Mouse (Mus musculus) thymus, adult 2 months (tissue): ENCODE data around the gene A3galt2.

ENCODE experiments used
- CTCF ChIP-seq: fragments of 200-500 bp; IDR thresholded peaks from 2 replicates; pipeline ENCODE4 v1.5.1; 2012; ENCODE audit warnings: mild to moderate bottlenecking, control low read depth, low read length, moderate library complexity, borderline replicate concordance; ENCODE audit not compliant: control insufficient read depth, poor library complexity, insufficient read depth; ENCODE audit errors: extremely low read depth
- POLR2A ChIP-seq: fragments of 200-500 bp; IDR thresholded peaks from 2 replicates; pipeline ENCODE4 v1.6.1; 2012; ENCODE audit warnings: mild to moderate bottlenecking, low read length, control low read depth, moderate library complexity; ENCODE audit not compliant: control insufficient read depth, poor library complexity, insufficient read depth; ENCODE audit errors: extremely low read depth

- no peak for TF ChIP-seq CTCF
- no peak for TF ChIP-seq POLR2A
Measured at GRCm38 (mm10) chr4:128795596-128795995, 40.4 kb downstream of the A3galt2 start.
